Mouse (Mus musculus) ES-Bruce4 (cell line): ENCODE results near the gene Cavin2. TPM values are rescaled to one million over a fixed set of nuclear protein-coding genes. Genes with fewer than 3 reads are reported as not detected.

Experiments
- H3K27ac ChIP-seq: 2 replicates; pipeline ENCODE4 v1.5.1; 2012; ENCODE audit warnings: low read length, inconsistent platforms; ENCODE audit not compliant: insufficient read depth
- H3K27me3 ChIP-seq: 2 replicates; pipeline ENCODE4 v1.6.1; 2012; ENCODE audit warnings: mild to moderate bottlenecking, low read length, inconsistent platforms; ENCODE audit not compliant: control insufficient read depth, poor library complexity, insufficient read depth, severe bottlenecking
- H3K36me3 ChIP-seq: 2 replicates; pipeline ENCODE4 v1.6.1; 2012; ENCODE audit warnings: inconsistent platforms, mild to moderate bottlenecking, low read length, moderate library complexity; ENCODE audit not compliant: control insufficient read depth, poor library complexity, insufficient read depth, severe bottlenecking
- H3K4me1 ChIP-seq: one replicate; pipeline ENCODE4 v1.8.1; 2011; ENCODE audit warnings: low read length; ENCODE audit not compliant: control insufficient read depth, insufficient read depth
- H3K4me3 ChIP-seq: 2 replicates; pipeline ENCODE4 v1.5.1; 2011; ENCODE audit warnings: low read depth, mild to moderate bottlenecking, low read length
- H3K9ac ChIP-seq: 2 replicates; pipeline ENCODE4 v1.6.1; 2012; ENCODE audit warnings: low read depth, mild to moderate bottlenecking, inconsistent platforms; ENCODE audit not compliant: poor library complexity, severe bottlenecking
- H3K9me3 ChIP-seq: replicated peaks from 2 replicates; pipeline ENCODE4 v1.6.1; 2012; ENCODE audit warnings: mild to moderate bottlenecking, low read length, inconsistent platforms; ENCODE audit not compliant: control insufficient read depth, poor library complexity, insufficient read depth, severe bottlenecking
- CTCF ChIP-seq: IDR thresholded peaks from one replicate; pipeline ENCODE4 v1.8.1; 2011; ENCODE audit warnings: low read depth, low read length
- EP300 ChIP-seq: IDR thresholded peaks from 2 replicates; pipeline ENCODE4 v1.6.1; 2011; ENCODE audit warnings: low read depth, low read length; ENCODE audit not compliant: insufficient read depth
- POLR2A ChIP-seq: IDR thresholded peaks from one replicate; pipeline ENCODE4 v1.8.1; 2011; ENCODE audit warnings: low read length; ENCODE audit not compliant: insufficient read depth
- polyA plus RNA-seq: library from polyadenylated mRNA; stranded (reverse); fragments of >200 nt; gene quantifications from 2 replicates; pipeline ENCODE4 v1.2.4, GENCODE M21; 2011; ENCODE audit warnings: low read depth; ENCODE audit not compliant: missing spikeins, insufficient read depth, insufficient read length

Cavin2 gene
- polyA plus RNA-seq, 1 experiment = 0.33 TPM

DNA sequence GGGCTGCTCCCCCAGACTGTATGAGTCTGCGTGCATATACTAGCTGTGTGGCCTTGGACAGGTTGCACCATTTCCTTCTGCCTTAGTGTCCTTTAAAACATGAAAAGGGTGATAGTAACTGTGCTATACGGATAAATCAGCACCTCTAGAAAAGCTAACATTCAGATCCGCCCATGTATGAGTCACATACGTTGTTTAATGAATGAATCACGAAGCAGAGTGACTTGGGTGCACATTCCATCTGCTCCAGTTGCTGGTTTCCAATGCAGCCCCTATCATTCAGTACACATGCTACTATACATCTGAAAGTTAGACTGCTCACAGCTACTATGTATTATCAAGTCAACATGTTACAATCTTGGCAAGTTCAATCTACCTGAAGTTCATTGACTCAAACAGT lies 38.6 kb upstream of the Cavin2 start:
- Histone ChIP-seq H3K9me3 (no peaks in the 10 kb centered on the region), H3K27me3 (no peaks in the 10 kb centered on the region), H3K36me3 (no peaks in the 10 kb centered on the region), H3K9ac (no peak overlapping the region), H3K4me3 (no peak overlapping the region), H3K4me1 (no peaks in the 10 kb centered on the region), H3K27ac (no peak overlapping the region)
- TF ChIP-seq CTCF (no peak), EP300 (no peak), POLR2A (no peak)

DNA sequence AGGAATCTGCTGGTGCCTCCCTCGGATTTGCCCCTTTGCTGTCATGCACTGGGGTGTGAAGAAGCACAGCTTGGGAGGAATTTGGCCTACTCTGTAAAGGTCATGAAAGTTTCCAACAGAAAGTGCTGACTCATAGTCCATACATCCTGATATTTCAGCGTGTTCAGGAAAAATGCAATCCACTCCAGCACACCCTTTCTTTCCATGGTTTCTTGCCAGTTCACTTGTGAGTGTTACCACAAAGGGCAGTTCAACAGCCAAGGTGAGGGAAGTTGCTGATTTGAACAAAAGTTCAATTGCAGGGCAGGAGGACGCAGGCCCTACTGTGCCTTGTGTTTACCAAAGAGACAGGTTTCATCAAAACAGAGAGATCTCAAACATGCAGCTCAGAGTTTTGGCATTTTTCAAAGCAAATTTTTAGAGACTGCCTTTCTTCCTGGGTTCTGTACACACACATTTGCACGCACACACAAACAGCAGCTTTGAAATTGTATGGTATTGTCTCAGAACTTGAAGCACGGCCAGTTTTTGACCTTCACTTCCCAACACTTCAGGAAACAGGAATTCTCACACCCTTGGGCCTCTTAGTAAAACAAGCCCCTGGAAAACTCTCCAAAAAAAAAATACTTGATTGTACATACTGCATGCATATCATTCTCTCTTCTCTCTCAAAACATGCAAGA lies 23.7 kb upstream of the Cavin2 start:
- H3K4me3 ChIP-seq = no peak overlapping the region
- H3K27me3 ChIP-seq = no peaks in the 10 kb centered on the region
- H3K36me3 ChIP-seq = no peaks in the 10 kb centered on the region
- H3K9ac ChIP-seq = no peak overlapping the region
- H3K9me3 ChIP-seq = no peaks in the 10 kb centered on the region
- H3K27ac ChIP-seq = no peak overlapping the region
- H3K4me1 ChIP-seq = no peaks in the 10 kb centered on the region
- TF ChIP-seq EP300 (no peak), POLR2A (no peak), CTCF (no peak)

DNA sequence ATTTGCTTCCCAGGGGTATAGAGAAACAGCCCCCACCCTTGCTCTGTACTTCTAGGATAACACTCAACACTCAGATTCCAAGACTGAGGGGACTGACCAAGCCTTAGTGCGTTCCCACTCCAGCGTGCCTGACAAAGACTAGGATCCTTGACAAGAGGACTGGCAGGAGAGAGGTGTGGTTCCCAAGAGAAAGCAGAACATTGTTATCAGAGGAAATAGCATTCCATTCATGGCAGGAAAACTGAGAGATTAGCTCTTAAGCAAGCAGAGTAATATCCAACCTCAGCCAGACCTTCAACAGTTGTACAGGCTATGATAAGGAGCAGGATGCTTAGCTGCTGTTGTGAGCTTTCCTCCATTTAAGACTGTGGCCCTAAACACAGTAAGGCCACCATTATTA lies 23.0 kb upstream of the Cavin2 start:
- Histone ChIP-seq H3K27ac (no peak overlapping the region), H3K4me1 (no peaks in the 10 kb centered on the region), H3K36me3 (no peaks in the 10 kb centered on the region)

DNA sequence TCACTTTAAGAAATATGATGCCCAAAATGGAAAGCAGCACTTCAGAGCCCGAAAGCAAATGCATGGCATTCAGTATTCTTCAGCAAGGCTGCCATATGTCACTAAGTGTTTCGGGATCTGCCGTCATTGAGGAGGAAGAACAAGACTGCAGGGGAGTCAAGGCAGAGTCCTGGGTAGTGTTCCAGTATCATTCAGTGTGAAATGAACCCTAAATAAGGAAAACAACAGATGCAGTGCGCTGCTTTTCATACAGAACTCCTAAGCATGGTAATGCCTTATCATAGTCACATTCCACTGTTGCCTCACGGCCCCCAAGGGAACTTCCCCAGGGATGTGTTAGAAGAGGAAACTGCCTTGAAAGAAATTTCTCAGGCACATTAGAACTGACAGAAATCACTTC lies 21.8 kb upstream of the Cavin2 start:
- no peak overlapping the region for H3K4me3 ChIP-seq
- H3K9ac ChIP-seq = no peak overlapping the region
- no peaks in the 10 kb centered on the region for H3K36me3 ChIP-seq
- no peaks in the 10 kb centered on the region for H3K9me3 ChIP-seq
- H3K27ac ChIP-seq = no peak overlapping the region
- H3K27me3 ChIP-seq = no peaks in the 10 kb centered on the region
- TF ChIP-seq CTCF (no peak), POLR2A (no peak), EP300 (no peak)
- no peaks in the 10 kb centered on the region for H3K4me1 ChIP-seq

More for the DNA sequence above, 23.0 kb upstream of the Cavin2 start:
- H3K4me3 ChIP-seq = no peak overlapping the region
- H3K9me3 ChIP-seq = no peaks in the 10 kb centered on the region
- no peak overlapping the region for H3K9ac ChIP-seq
- no peaks in the 10 kb centered on the region for H3K27me3 ChIP-seq
- no peak for TF ChIP-seq POLR2A
- TF ChIP-seq EP300 = no peak
- TF ChIP-seq CTCF = no peak

DNA sequence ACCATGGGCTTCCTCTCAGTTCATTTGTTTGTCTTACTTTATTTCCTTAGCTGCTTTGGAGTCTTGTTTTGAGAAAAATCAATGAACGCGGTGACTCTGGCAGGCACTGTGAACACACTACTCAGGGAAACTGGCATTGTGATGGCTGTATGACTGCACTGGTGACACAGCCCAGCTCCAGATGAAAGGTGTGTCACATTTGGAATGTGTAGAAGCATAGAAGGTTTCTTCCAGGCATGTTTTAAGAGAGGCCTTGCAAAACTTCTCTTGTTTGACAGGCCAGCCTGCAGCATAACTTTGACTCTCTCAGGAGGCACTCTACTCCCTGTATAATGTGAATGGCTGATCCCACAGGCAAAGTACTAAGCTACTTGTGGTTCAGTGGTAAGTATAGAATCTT lies 20.7 kb upstream of the Cavin2 start:
- Histone ChIP-seq H3K27me3 (no peaks in the 10 kb centered on the region), H3K36me3 (no peaks in the 10 kb centered on the region), H3K4me1 (no peaks in the 10 kb centered on the region), H3K27ac (no peak overlapping the region), H3K9ac (no peak overlapping the region), H3K9me3 (no peaks in the 10 kb centered on the region), H3K4me3 (no peak overlapping the region)
- TF ChIP-seq CTCF (no peak), POLR2A (no peak), EP300 (no peak)

DNA sequence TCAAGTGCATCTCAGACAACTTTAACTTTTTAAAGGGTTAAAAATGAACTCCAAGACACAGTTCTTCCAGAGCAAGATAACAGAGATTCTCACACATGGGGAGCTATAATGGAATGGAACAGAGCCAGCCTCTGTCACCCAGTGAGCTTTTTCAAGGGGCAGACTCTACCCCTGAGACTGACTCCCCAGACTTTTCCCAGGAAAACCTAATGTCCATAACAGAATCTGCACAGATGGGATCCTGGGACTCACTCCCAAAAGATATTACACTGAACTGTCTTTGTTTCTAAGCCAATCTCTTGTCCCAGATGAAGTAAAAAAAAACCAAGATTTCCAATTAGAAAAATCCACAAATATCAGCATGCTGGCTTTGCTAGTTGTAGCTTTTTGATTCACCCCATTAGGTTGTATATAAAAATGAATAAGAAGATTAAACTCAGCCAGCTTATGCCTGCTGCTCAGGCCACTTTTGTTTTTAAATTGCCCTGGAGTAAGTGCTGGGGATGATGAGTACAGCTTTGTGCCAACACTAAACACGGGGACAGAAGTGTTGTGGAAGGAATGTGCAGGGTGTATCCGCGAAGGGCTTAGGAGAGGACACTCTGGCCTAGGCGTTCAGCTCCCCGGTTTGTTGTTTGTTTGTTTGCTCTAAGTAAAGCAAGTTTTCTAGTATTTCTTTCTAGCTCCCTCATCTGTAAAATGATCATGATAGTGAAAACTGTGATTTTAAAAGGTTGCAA lies 18.6 kb upstream of the Cavin2 start:
- Histone ChIP-seq H3K27me3 (no peaks in the 10 kb centered on the region; the same call in 1 of the 2 replicates), H3K9ac (no peak overlapping the region), H3K9me3 (no peaks in the 10 kb centered on the region), H3K4me3 (no peak overlapping the region), H3K27ac (no peak overlapping the region), H3K4me1 (peaks cover 2% of the 10 kb centered on the region), H3K36me3 (no peaks in the 10 kb centered on the region)
- TF ChIP-seq CTCF (no peak), POLR2A (no peak), EP300 (no peak)
